Mouse (Mus musculus) CH12.LX (cell line): ENCODE data around the gene Ctdspl. TPM values are rescaled to one million over a fixed set of nuclear protein-coding genes. Genes with fewer than 3 reads are reported as not detected.

Experiments used
- DNase-seq: peaks from one replicate; pipeline ENCODE4 v3.0.0-alpha.2; 2013; ENCODE audit errors: extremely low read depth
- H3K27ac ChIP-seq: 2 replicates; pipeline ENCODE4 v1.5.1; 2012; ENCODE audit warnings: low read depth, mild to moderate bottlenecking, control low read depth, moderate library complexity; ENCODE audit not compliant: insufficient read depth
- H3K27me3 ChIP-seq: replicated peaks from 2 replicates; pipeline ENCODE3; 2012; ENCODE audit warnings: inconsistent platforms
- H3K36me3 ChIP-seq, 2 experiments: replicated peaks in 1 of 2; 2 replicates each; pipeline versions ENCODE3 to v1.6.1; 2012; ENCODE audit warnings: inconsistent platforms in 1 of 2, low read length in 1 of 2, mild to moderate bottlenecking in 1 of 2, mixed read lengths in 1 of 2, moderate library complexity in 1 of 2; ENCODE audit not compliant: control insufficient read depth in 1 of 2, insufficient read depth in 1 of 2
- H3K4me1 ChIP-seq, 2 experiments: 2 replicates each; pipeline ENCODE4 v1.6.1; 2012; ENCODE audit warnings: inconsistent platforms in 1 of 2, moderate library complexity in 1 of 2; ENCODE audit not compliant: insufficient read depth in 2 of 2, control insufficient read depth in 1 of 2
- H3K4me2 ChIP-seq: 2 replicates; pipeline ENCODE4 v1.6.1; 2012; ENCODE audit warnings: low read depth, mild to moderate bottlenecking, control low read depth; ENCODE audit not compliant: poor library complexity, insufficient read depth, severe bottlenecking
- H3K4me3 ChIP-seq, 3 experiments: fragments of 150-350 bp in 1 of 3; sonication (generic) in 1 of 3; replicated peaks in 1 of 3; 2 replicates each; pipeline versions ENCODE3 to v1.5.1; 2011 to 2012; ENCODE audit warnings: low read depth in 2 of 3, low read length in 2 of 3, mild to moderate bottlenecking in 2 of 3, moderate library complexity in 2 of 3, control low read depth in 1 of 3, improper control_type of control experiment in 1 of 3, inconsistent platforms in 1 of 3, mixed read lengths in 1 of 3; ENCODE audit not compliant: poor library complexity in 1 of 3
- H3K79me2 ChIP-seq: replicated peaks from 2 replicates; pipeline ENCODE4 v1.6.1; 2012; ENCODE audit warnings: mild to moderate bottlenecking, moderate library complexity; ENCODE audit not compliant: control insufficient read depth, poor library complexity, insufficient read depth, severe bottlenecking; ENCODE audit errors: extremely low read depth
- H3K9ac ChIP-seq: 2 replicates; pipeline ENCODE4 v1.6.1; 2012; ENCODE audit warnings: low read depth, mild to moderate bottlenecking, control low read depth, moderate library complexity; ENCODE audit not compliant: insufficient read depth
- H3K9me3 ChIP-seq: replicated peaks from 2 replicates; pipeline ENCODE3; 2012; ENCODE audit warnings: low read length, inconsistent platforms, mixed read lengths
- BHLHE40 ChIP-seq: IDR thresholded peaks from 2 replicates; pipeline ENCODE4 v1.6.1; 2011; ENCODE audit warnings: mild to moderate bottlenecking, low read depth, low read length, improper control_type of control experiment
- CHD1 ChIP-seq: IDR thresholded peaks from 2 replicates; pipeline ENCODE4 v1.6.1; 2012; ENCODE audit warnings: low read depth, low read length, improper control_type of control experiment, inconsistent platforms
- CHD2 ChIP-seq: IDR thresholded peaks from 2 replicates; pipeline ENCODE4 v1.6.1; 2011; ENCODE audit warnings: low read length, improper control_type of control experiment
- CTCF ChIP-seq, 2 experiments: IDR thresholded peaks in 1 of 2; conservative IDR thresholded peaks in 1 of 2; 2 replicates each; pipeline ENCODE4 v1.5.1; 2011 to 2012; ENCODE audit warnings: low read depth in 2 of 2, low read length in 2 of 2, improper control_type of control experiment in 1 of 2, inconsistent platforms in 1 of 2, mild to moderate bottlenecking in 1 of 2, moderate library complexity in 1 of 2
- EP300 ChIP-seq: IDR thresholded peaks from 2 replicates; pipeline ENCODE4 v1.6.1; 2011; ENCODE audit warnings: low read length, improper control_type of control experiment
- ETS1 ChIP-seq: conservative IDR thresholded peaks from 2 replicates; pipeline ENCODE4 v1.6.1; 2012; ENCODE audit warnings: low read depth, mild to moderate bottlenecking, inconsistent platforms, low read length, improper control_type of control experiment, moderate library complexity
- GABPA ChIP-seq: IDR thresholded peaks from 2 replicates; pipeline ENCODE4 v1.6.1; 2012; ENCODE audit warnings: low read depth, low read length, improper control_type of control experiment, inconsistent platforms; ENCODE audit not compliant: insufficient replicate concordance
- JUN ChIP-seq: IDR thresholded peaks from 2 replicates; pipeline ENCODE4 v1.6.1; 2011; ENCODE audit warnings: low read depth, mild to moderate bottlenecking, low read length, improper control_type of control experiment, moderate library complexity; ENCODE audit not compliant: insufficient read depth
- JUND ChIP-seq: conservative IDR thresholded peaks from 2 replicates; pipeline ENCODE4 v1.6.1; 2011; ENCODE audit warnings: low read depth, low read length, improper control_type of control experiment
- KAT2A ChIP-seq: IDR thresholded peaks from 2 replicates; pipeline ENCODE4 v1.6.1; 2012; ENCODE audit warnings: low read length, improper control_type of control experiment, inconsistent platforms; ENCODE audit not compliant: insufficient replicate concordance
- MAFK ChIP-seq: IDR thresholded peaks from 2 replicates; pipeline ENCODE4 v1.6.1; 2011; ENCODE audit warnings: low read length, improper control_type of control experiment; ENCODE audit not compliant: insufficient replicate concordance
- MAX ChIP-seq: IDR thresholded peaks from 2 replicates; pipeline ENCODE4 v1.6.1; 2011; ENCODE audit warnings: low read length, improper control_type of control experiment
- MEF2A ChIP-seq: IDR thresholded peaks from 2 replicates; pipeline ENCODE4 v1.6.1; 2014; ENCODE audit warnings: low read depth, mild to moderate bottlenecking, inconsistent platforms, low read length, improper control_type of control experiment, borderline replicate concordance
- MXI1 ChIP-seq: IDR thresholded peaks from 2 replicates; pipeline ENCODE4 v1.6.1; 2011; ENCODE audit warnings: mild to moderate bottlenecking, low read depth, low read length, improper control_type of control experiment
- NELFE ChIP-seq: IDR thresholded peaks from 2 replicates; pipeline ENCODE4 v1.6.1; 2011; ENCODE audit warnings: low read depth, low read length, improper control_type of control experiment
- NRF1 ChIP-seq: IDR thresholded peaks from 2 replicates; pipeline ENCODE4 v1.6.1; 2014; ENCODE audit warnings: low read depth, mild to moderate bottlenecking, inconsistent platforms, low read length, improper control_type of control experiment, moderate library complexity
- PAX5 ChIP-seq: IDR thresholded peaks from 2 replicates; pipeline ENCODE4 v1.6.1; 2012; ENCODE audit warnings: low read length, inconsistent platforms, mixed read lengths
- POLR2AphosphoS2 ChIP-seq: IDR thresholded peaks from 2 replicates; pipeline ENCODE4 v1.6.1; 2011; ENCODE audit warnings: low read depth, low read length, improper control_type of control experiment
- RAD21 ChIP-seq: IDR thresholded peaks from 2 replicates; pipeline ENCODE4 v1.6.1; 2011; ENCODE audit warnings: low read depth, mild to moderate bottlenecking, low read length, improper control_type of control experiment, moderate library complexity
- RCOR1 ChIP-seq: conservative IDR thresholded peaks from 2 replicates; pipeline ENCODE4 v1.6.1; 2012; ENCODE audit warnings: low read depth, mild to moderate bottlenecking, inconsistent platforms, low read length, improper control_type of control experiment
- SIN3A ChIP-seq: IDR thresholded peaks from 2 replicates; pipeline ENCODE4 v1.6.1; 2012; ENCODE audit warnings: low read length, improper control_type of control experiment, inconsistent platforms
- SMC3 ChIP-seq: IDR thresholded peaks from 2 replicates; pipeline ENCODE4 v1.6.1; 2011; ENCODE audit warnings: low read depth, low read length, improper control_type of control experiment
- TBP ChIP-seq: conservative IDR thresholded peaks from 2 replicates; pipeline ENCODE4 v1.6.1; 2011; ENCODE audit warnings: low read depth, low read length, improper control_type of control experiment
- USF1 ChIP-seq: IDR thresholded peaks from 2 replicates; pipeline ENCODE4 v1.6.1; 2014; ENCODE audit warnings: low read depth, mild to moderate bottlenecking, inconsistent platforms, low read length, improper control_type of control experiment
- ZC3H11A ChIP-seq: IDR thresholded peaks from 2 replicates; pipeline ENCODE4 v1.6.1; 2012; ENCODE audit warnings: low read depth, mild to moderate bottlenecking, inconsistent platforms, low read length, improper control_type of control experiment
- ZKSCAN1 ChIP-seq: IDR thresholded peaks from 2 replicates; pipeline ENCODE4 v1.6.1; 2012; ENCODE audit warnings: low read depth, inconsistent platforms, low read length, improper control_type of control experiment, borderline replicate concordance
- ZMIZ1 ChIP-seq: IDR thresholded peaks from 2 replicates; pipeline ENCODE4 v1.6.1; 2012; ENCODE audit warnings: low read depth, mild to moderate bottlenecking, inconsistent platforms, low read length, improper control_type of control experiment
- ZNF384 ChIP-seq: IDR thresholded peaks from 2 replicates; pipeline ENCODE4 v1.6.1; 2012; ENCODE audit warnings: low read depth, low read length, improper control_type of control experiment, inconsistent platforms
- dilution Hi-C: fragments of 300-500 bp; cut with MboI; formaldehyde crosslinking; loops from 2 replicates; pipeline ENCODE4 v1.14.3; 2020; ENCODE audit warnings: low sequenced_read_pairs; ENCODE audit not compliant: extremely low pct_unique_long_range_greater_than_20kb, extremely low pct_ligation_motif_present
- in situ Hi-C: fragments of 300-500 bp; cut with MboI; formaldehyde crosslinking; loops from 3 replicates; pipeline ENCODE4 v1.14.3; 2019; ENCODE audit warnings: low sequenced_read_pairs, low pct_ligation_motif_present, low pct_unique_long_range_greater_than_20kb, mixed read lengths
- polyA plus RNA-seq: library from polyadenylated mRNA; unstranded; fragments of >175 nt; gene quantifications from 2 replicates; pipeline ENCODE4 v1.2.1, GENCODE M21; 2012; ENCODE audit warnings: low read depth; ENCODE audit not compliant: insufficient read length
- total RNA-seq, 2 experiments: library from RNA; depleted of rRNA; stranded (reverse); fragments of 300-350 nt in 1 of 2; fragments of >200 nt in 1 of 2; gene quantifications; 2 replicates each; pipeline ENCODE4 v1.2.3; 2012 to 2014

The Ctdspl gene
- total and polyA plus RNA-seq, 3 experiments, result not detected

DNA sequence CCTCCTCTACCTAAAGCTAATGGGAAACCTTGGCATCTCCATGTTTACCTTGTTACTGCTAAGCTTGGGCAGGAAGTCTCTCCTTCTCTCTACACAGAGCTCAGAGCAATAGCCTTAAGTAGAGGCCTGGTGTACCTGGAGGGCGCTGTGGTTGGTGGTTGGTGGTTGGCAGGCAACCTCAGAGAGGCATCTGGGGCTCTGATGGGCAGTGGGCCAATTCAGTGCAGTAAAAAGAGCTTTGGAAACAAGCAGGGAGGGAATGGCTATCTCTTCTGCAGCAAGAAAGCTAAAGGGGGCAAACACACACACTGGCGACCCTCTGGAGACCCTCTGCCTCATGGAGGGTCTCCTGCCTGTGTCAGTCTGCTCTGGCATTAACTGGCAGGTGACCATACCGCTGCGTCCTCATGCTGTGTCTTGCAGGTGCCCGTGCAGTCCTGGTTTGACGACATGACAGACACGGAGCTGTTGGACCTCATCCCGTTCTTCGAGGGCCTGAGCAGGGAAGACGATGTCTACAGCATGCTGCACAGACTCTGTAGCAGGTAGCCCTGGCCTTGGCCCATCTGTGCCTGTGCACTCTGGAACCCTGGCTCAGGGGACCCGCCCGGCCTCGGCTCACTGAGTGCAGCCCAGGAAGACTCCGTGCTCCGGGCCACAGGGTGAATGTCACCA lies 114.0 kb downstream of the Ctdspl start:
- TF ChIP-seq NRF1, result no peak
- TF ChIP-seq ZKSCAN1, result no peak
- no peak for TF ChIP-seq MXI1
- TF ChIP-seq CHD2, result no peak
- no peak for TF ChIP-seq TBP
- no peak for TF ChIP-seq PAX5
- TF ChIP-seq CHD1, result no peak
- no peak for TF ChIP-seq MEF2A
- TF ChIP-seq POLR2AphosphoS2, result no peak
- TF ChIP-seq USF1, result no peak
- no peak for TF ChIP-seq ZC3H11A
- TF ChIP-seq EP300, result no peak
- no peak for TF ChIP-seq RAD21
- no peak for TF ChIP-seq BHLHE40
- no peak for TF ChIP-seq JUN
- TF ChIP-seq KAT2A, result no peak
- no peak for TF ChIP-seq GABPA
- no peak for TF ChIP-seq ZMIZ1
- dilution Hi-C loops, result no loop called here
- H3K4me2 ChIP-seq, result no peak overlapping the region
- no peak overlapping the region for H3K9ac ChIP-seq
- H3K27me3 ChIP-seq, result peaks cover 82% of the 10 kb centered on the region
- no peaks in the 10 kb centered on the region for H3K79me2 ChIP-seq
- no peaks in the 10 kb centered on the region for H3K36me3 ChIP-seq
- no peak for DNase-seq
- H3K4me3 ChIP-seq, result no peak overlapping the region
- H3K9me3 ChIP-seq, result peaks cover 3% of the 10 kb centered on the region
- no peak overlapping the region for H3K27ac ChIP-seq
- H3K4me1 ChIP-seq, result no peaks in the 10 kb centered on the region
- in situ Hi-C loops, result no loop called here

DNA sequence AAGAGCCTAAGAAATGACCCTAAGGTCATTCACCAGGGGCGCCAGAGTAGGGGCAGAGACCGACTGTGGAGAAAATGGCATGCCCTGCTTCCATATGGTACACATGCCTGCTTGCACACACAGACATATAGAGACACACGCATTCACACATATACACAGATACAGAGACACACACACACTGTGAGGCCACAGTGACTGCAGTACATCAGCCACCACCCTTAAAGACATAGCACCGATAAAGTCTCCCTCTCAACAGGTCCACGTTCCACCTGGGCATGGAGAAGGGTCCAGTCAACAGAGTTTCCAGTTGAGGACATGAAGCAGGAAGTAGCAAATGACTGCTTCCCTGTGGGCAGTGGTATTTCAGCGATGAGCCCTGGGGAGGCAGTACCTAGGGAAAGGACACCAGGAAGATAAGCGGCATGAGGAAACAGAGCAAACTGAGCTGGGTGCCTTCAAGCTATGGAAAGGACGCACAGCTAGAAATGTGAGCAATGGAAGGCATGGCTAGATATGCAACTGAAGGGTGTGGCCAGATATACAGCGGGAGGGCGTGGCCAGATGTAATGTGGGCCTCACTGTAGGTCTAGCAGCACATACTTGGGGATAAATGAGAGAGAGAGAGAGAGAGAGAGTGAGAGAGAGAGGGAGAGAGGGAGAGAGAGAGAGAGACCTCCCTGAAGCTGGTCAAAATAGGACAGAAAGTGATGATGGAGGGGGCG lies 122.1 kb downstream of the Ctdspl start:
- no peak for TF ChIP-seq CHD1
- no peak for TF ChIP-seq JUN
- TF ChIP-seq NELFE, result no peak
- TF ChIP-seq SIN3A, result no peak
- no peak for TF ChIP-seq CHD2
- TF ChIP-seq JUND, result no peak
- no peak for TF ChIP-seq MEF2A
- no peak for TF ChIP-seq PAX5
- TF ChIP-seq ZNF384, result no peak
- TF ChIP-seq MAFK, result no peak
- TF ChIP-seq RCOR1, result no peak
- no peak for TF ChIP-seq CTCF (conservative IDR thresholded peaks at IDR 0.05 in 1 of 2, IDR thresholded peaks at IDR 0.05 in 1 of 2; ENCODE audit: low read depth in 2 of 2, low read length in 2 of 2)
- TF ChIP-seq BHLHE40, result no peak
- no peak for TF ChIP-seq SMC3
- no peak for TF ChIP-seq ETS1
- TF ChIP-seq TBP, result no peak
- no peak for TF ChIP-seq MAX
- no peaks in the 10 kb centered on the region for H3K9me3 ChIP-seq
- no peak overlapping the region for H3K4me3 ChIP-seq
- H3K4me2 ChIP-seq, result no peak overlapping the region
- no peak overlapping the region for H3K9ac ChIP-seq
- dilution Hi-C loops, result no loop called here
- in situ Hi-C loops, result no loop called here
- peaks cover 0 to 6% of the 10 kb centered on the region in 2 experiments; a peak in 1 of 4 replicates for H3K4me1 ChIP-seq
- no peak for DNase-seq
- H3K27ac ChIP-seq, result no peak overlapping the region
- H3K36me3 ChIP-seq, result no peaks in the 10 kb centered on the region
- H3K27me3 ChIP-seq, result peaks cover 75% of the 10 kb centered on the region
- no peaks in the 10 kb centered on the region for H3K79me2 ChIP-seq
